Mouse (Mus musculus) limb, embryonic 10.5 days (tissue): ENCODE measurements around the gene Igfbpl1. TPM values are rescaled to one million over a fixed set of nuclear protein-coding genes. Genes with fewer than 3 reads are reported as not detected.

Experiments used
- DNase-seq: peaks from one replicate; pipeline ENCODE4 v3.0.0-alpha.2; 2017; ENCODE audit warnings: low spot score
- H3K27ac ChIP-seq: fragments of 300-500 bp; sonication (generic); 2 replicates; pipeline ENCODE4 v1.5.1; 2016; ENCODE audit warnings: mild to moderate bottlenecking
- H3K27me3 ChIP-seq: fragments of 300-500 bp; sonication (generic); 2 replicates; pipeline ENCODE4 v1.6.1; 2016; ENCODE audit warnings: low read depth, mild to moderate bottlenecking; ENCODE audit not compliant: poor library complexity, severe bottlenecking
- H3K36me3 ChIP-seq: fragments of 300-500 bp; sonication (generic); 2 replicates; pipeline ENCODE4 v1.6.1; 2016; ENCODE audit warnings: mild to moderate bottlenecking, moderate library complexity
- H3K4me1 ChIP-seq: fragments of 300-500 bp; sonication (generic); 2 replicates; pipeline ENCODE4 v1.6.1; 2016
- H3K4me3 ChIP-seq: fragments of 300-500 bp; sonication (generic); 2 replicates; pipeline ENCODE4 v1.5.1; 2016; ENCODE audit warnings: mild to moderate bottlenecking, moderate library complexity
- H3K9me3 ChIP-seq: fragments of 300-500 bp; sonication (generic); replicated peaks from 2 replicates; pipeline ENCODE4 v1.6.1; 2016; ENCODE audit warnings: mild to moderate bottlenecking
- WGBS: fragments of 180-500 bp; shearing (Covaris S2); methylation state at CpG from one replicate; pipeline ENCODE4 v1.1.7; 2016; 5-methylcytosine and 5-hydroxymethylcytosine counted together
- polyA plus RNA-seq: library from polyadenylated mRNA; unstranded; fragments of >200 nt; fragmentation: Nextera tagmentation; extraction: Ambion mirVana; gene quantifications from 2 replicates; pipeline ENCODE4 v1.2.1, GENCODE M21; 2016

The Igfbpl1 gene
- polyA plus RNA-seq, 1 experiment from 2014 or later = 0.28 TPM

- 48% methylated on average over 14 of the region's 14 CpGs for WGBS
- Histone ChIP-seq H3K4me3 (no peak overlapping the region), H3K27ac (no peak overlapping the region), H3K4me1 (peaks cover 26% of the 10 kb centered on the region), H3K36me3 (no peaks in the 10 kb centered on the region), H3K9me3 (no peaks in the 10 kb centered on the region), H3K27me3 (peaks cover 27% of the 10 kb centered on the region)
- DNase-seq = peak; percentile 70
Observed at GRCm38 (mm10) chr4:45844355-45844754, 17.6 kb upstream of the Igfbpl1 start.

DNA sequence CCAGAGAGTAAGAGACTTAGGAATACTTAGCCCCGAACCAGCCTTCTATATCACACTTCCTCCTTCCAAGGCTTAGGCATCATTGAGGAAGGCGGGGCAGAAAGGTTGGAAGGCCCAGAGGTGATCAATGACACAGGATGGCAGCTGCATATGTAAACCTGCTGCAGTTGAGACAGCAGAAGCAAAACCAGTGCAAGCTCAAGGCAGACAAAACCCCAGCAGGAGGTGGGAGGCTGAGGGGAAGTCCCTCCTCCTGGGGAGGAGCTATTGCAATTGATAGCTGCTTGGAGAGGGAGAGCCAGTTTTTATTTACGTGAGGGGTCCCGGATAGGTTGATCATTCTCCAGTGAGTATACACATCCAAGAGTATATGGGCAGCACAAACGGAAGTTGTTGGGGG, 6.7 kb upstream of the Igfbpl1 start:
- no peak overlapping the region for H3K27ac ChIP-seq
- no peaks in the 10 kb centered on the region for H3K9me3 ChIP-seq
- no peaks in the 10 kb centered on the region for H3K36me3 ChIP-seq
- WGBS = 45% methylated on average over 5 of the region's 5 CpGs
- no peak for DNase-seq
- no peak overlapping the region for H3K4me3 ChIP-seq
- peaks cover 8% of the 10 kb centered on the region; the same call in 1 of the 2 replicates for H3K4me1 ChIP-seq
- peaks cover 33% of the 10 kb centered on the region for H3K27me3 ChIP-seq

- H3K27me3 ChIP-seq = peaks cover 47% of the 10 kb centered on the region
- H3K4me1 ChIP-seq = peaks cover 8% of the 10 kb centered on the region; the same call in 1 of the 2 replicates
- 93% methylated on average over 7 of the region's 7 CpGs for WGBS
- H3K36me3 ChIP-seq = no peaks in the 10 kb centered on the region
- DNase-seq = no peak
- no peaks in the 10 kb centered on the region for H3K9me3 ChIP-seq
- no peak overlapping the region for H3K27ac ChIP-seq
- H3K4me3 ChIP-seq = no peak overlapping the region
Observed at GRCm38 (mm10) chr4:45831996-45832395, 5.3 kb upstream of the Igfbpl1 start.

GRCm38 (mm10) chr4:45829907-45830759, 3.4 kb upstream of the Igfbpl1 start:
- WGBS = 66% methylated on average over 13 of the region's 13 CpGs
- Histone ChIP-seq H3K27ac (no peak overlapping the region), H3K27me3 (peaks cover 66% of the 10 kb centered on the region), H3K4me1 (peaks cover 24% of the 10 kb centered on the region), H3K9me3 (no peaks in the 10 kb centered on the region), H3K4me3 (no peak overlapping the region), H3K36me3 (no peaks in the 10 kb centered on the region)
- no peak for DNase-seq

- 34% methylated on average over 14 of the region's 14 CpGs for WGBS
- Histone ChIP-seq H3K36me3 (no peaks in the 10 kb centered on the region), H3K27me3 (peaks cover 91% of the 10 kb centered on the region), H3K4me3 (0 out of 2 replicates have a peak overlapping the region, but pooled peaks have one; percentile 7), H3K9me3 (no peaks in the 10 kb centered on the region), H3K4me1 (peaks cover 61% of the 10 kb centered on the region), H3K27ac (0 out of 2 replicates have a peak overlapping the region, but pooled peaks have one; percentile 53)
- DNase-seq = peak; percentile 44
Observed at GRCm38 (mm10) chr4:45824761-45825556, 1.8 kb downstream of the Igfbpl1 start.

DNA sequence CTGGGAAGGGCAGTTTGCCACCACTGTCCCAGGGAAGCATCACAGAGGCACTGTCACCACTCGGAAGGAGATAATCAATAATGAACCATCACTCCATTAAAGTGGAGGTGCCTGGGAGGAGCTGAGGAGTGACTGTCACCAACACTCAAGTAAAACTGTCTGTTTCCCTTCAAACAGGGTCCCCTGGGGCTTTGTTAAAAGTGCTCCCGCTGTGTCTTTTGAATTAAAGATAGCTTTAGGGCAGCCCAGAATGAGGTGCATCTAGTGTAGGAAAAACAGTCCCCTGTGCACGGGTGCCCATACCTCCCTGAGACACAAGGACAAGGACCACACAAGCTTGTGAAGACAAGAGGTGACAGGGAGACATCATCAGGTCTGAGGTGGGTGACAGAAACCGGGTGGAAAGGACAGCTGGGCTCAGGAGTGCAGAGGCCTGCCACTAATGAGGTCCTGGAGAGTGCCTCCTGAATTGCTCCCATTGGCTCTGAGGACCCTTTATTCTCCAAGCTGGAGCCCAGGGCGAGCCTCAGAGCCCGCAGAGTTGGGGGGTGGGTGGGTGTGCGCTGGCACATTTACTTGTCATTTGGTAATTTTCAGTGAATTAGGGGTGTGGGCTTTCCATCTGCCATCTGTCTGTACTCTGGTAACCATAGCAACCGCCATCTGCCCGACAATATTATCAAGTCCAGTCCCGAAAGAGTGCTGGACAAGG, 2.5 kb downstream of the Igfbpl1 start:
- no peak overlapping the region for H3K27ac ChIP-seq
- DNase-seq = peak; percentile 58

GRCm38 (mm10) chr4:45822781-45823575, 3.7 kb downstream of the Igfbpl1 start:
- Histone ChIP-seq H3K36me3 (no peaks in the 10 kb centered on the region), H3K4me1 (peaks cover 80% of the 10 kb centered on the region), H3K27ac (peak overlapping the region; percentile 38; the same call in 1 of the 2 replicates), H3K9me3 (no peaks in the 10 kb centered on the region), H3K27me3 (peaks cover 71% of the 10 kb centered on the region), H3K4me3 (no peak overlapping the region)
- DNase-seq = no peak
- WGBS = 27% methylated on average over 11 of the region's 11 CpGs

More for the DNA sequence above, 2.5 kb downstream of the Igfbpl1 start:
- H3K27me3 ChIP-seq = peaks cover 83% of the 10 kb centered on the region
- H3K4me1 ChIP-seq = peaks cover 68% of the 10 kb centered on the region
- 4% methylated on average over 10 of the region's 10 CpGs for WGBS
- no peaks in the 10 kb centered on the region for H3K36me3 ChIP-seq
- H3K4me3 ChIP-seq = no peak overlapping the region
- H3K9me3 ChIP-seq = no peaks in the 10 kb centered on the region

GRCm38 (mm10) chr4:45821995-45822394, 4.7 kb downstream of the Igfbpl1 start:
- no peaks in the 10 kb centered on the region for H3K9me3 ChIP-seq
- H3K36me3 ChIP-seq = no peaks in the 10 kb centered on the region
- 20% methylated on average over 3 of the region's 3 CpGs for WGBS
- H3K4me1 ChIP-seq = peaks cover 81% of the 10 kb centered on the region
- no peak for DNase-seq
- no peak overlapping the region for H3K4me3 ChIP-seq
- no peak overlapping the region for H3K27ac ChIP-seq
- H3K27me3 ChIP-seq = peaks cover 61% of the 10 kb centered on the region

DNA sequence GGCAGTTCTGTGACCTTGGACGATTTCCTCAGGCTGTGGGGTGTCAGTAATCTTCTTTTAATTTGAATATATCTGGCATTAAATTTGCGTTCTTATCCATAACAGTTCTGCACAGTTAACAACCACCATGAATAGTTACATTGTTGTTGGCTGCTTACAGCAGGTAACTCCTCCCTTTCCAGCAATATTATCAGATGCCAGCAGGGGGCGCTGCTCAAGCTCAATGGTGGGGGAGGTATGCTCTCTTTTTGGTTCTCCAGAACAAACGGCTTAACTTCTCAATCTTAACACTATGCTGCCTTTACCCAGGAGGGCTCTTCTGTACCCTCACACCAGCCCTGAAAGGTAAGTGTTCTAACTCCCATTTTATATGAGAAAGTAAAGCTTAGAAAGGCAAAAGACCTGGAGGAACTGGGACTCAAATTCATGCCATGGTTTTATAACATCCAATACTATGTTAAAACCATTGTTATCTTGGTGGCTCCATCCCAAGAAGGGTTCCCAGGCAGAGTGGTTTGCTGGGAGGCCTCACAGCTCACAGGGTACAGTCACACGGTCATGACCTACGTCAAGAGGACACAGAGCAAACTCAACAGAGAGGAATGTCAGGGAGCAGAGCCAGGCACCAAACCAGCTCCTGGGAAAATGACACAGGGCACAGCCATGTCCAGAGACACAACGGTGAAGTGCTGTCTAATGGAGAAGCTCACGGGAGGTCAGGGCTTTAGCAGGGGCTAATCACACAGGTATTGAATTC, 6.5 kb downstream of the Igfbpl1 start:
- Histone ChIP-seq H3K27ac (peak overlapping the region; percentile 85), H3K9me3 (no peaks in the 10 kb centered on the region), H3K4me3 (peak overlapping the region; percentile 45; the same call in 1 of the 2 replicates), H3K4me1 (peaks cover 70% of the 10 kb centered on the region), H3K27me3 (peaks cover 44% of the 10 kb centered on the region), H3K36me3 (no peaks in the 10 kb centered on the region)
- 41% methylated on average over 8 of the region's 8 CpGs for WGBS
- peak; percentile 87 for DNase-seq

GRCm38 (mm10) chr4:45819208-45819931, 7.4 kb downstream of the Igfbpl1 start:
- Histone ChIP-seq H3K9me3 (no peaks in the 10 kb centered on the region), H3K36me3 (no peaks in the 10 kb centered on the region), H3K27me3 (peaks cover 35% of the 10 kb centered on the region), H3K4me3 (peak overlapping the region; percentile 45), H3K27ac (peak overlapping the region; percentile 85), H3K4me1 (peaks cover 61% of the 10 kb centered on the region)
- 2% methylated on average over 17 of the region's 17 CpGs for WGBS
- peak; percentile 75 for DNase-seq

DNA sequence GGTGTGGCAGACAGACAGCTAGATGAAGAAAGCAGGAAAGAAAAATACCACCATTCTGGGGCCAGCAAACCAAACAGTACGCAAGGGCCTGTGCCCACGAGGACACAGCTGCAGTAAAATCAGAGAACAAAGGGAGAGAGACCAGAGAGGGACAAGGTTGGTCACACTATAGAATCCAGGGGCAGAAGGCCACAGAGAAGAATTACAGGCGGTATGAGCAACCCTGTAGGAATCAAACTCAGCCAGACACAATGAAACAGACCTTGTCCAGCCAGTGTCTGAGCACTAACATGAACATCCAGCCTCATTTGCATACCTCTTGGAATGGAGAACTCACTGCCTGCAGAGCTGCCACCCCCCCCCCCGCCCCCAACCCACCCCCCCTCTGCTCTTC, 7.9 kb downstream of the Igfbpl1 start:
- H3K36me3 ChIP-seq = no peaks in the 10 kb centered on the region
- H3K27ac ChIP-seq = peak overlapping the region; percentile 85
- H3K27me3 ChIP-seq = peaks cover 29% of the 10 kb centered on the region
- WGBS = 17% methylated on average over 4 of the region's 4 CpGs
- H3K9me3 ChIP-seq = no peaks in the 10 kb centered on the region
- H3K4me3 ChIP-seq = peak overlapping the region; percentile 45
- peak; percentile 46 for DNase-seq
- peaks cover 56% of the 10 kb centered on the region for H3K4me1 ChIP-seq
